Comparison of ENCODE assay signal across 19 mouse cellular contexts in genomic region chr11:6759578-6759977, GRCm38 (mm10).
"Had no signal": no experiment of that assay in that cellular context is flagged by ENCODE, and none has a peak within 500 bp of the region (broad histone marks: within the 10 kb centered on the region; RNA-seq: fewer than 3 reads in every experiment).

No protein-coding gene starts in this region.

- DNase-seq: liver, postnatal 0 days; lung, adult 2 months; lung, postnatal 14 days; lung, postnatal 36 days; right cerebral cortex, postnatal 14 days; thymus, adult 2 months; thymus, postnatal 14 days; thymus, postnatal 36 days had no signal

- H3K9me3 ChIP-seq: liver, embryonic 15.5 days; lung, embryonic 15.5 days; megakaryocyte, embryonic 14.5 days; midbrain, embryonic 13.5 days; midbrain, embryonic 15.5 days; neural tube, embryonic 12.5 days; stomach, embryonic 15.5 days had no signal

- H3K27ac ChIP-seq: liver, embryonic 15.5 days; lung, embryonic 15.5 days; macrophage; midbrain, embryonic 13.5 days; midbrain, embryonic 15.5 days; neural tube, embryonic 12.5 days; stomach, embryonic 15.5 days; stomach, postnatal 0 days had no signal

- H3K4me2 ChIP-seq: liver, embryonic 15.5 days; lung, embryonic 15.5 days; midbrain, embryonic 11.5 days; midbrain, embryonic 13.5 days; midbrain, embryonic 15.5 days; neural tube, embryonic 12.5 days; stomach, embryonic 15.5 days had no signal

- ATAC-seq: liver, postnatal 0 days; lung, postnatal 0 days; midbrain, embryonic 13.5 days; midbrain, embryonic 15.5 days had no signal

- H3K36me3 ChIP-seq: liver, embryonic 15.5 days; lung, embryonic 15.5 days; midbrain, embryonic 13.5 days; midbrain, embryonic 15.5 days; neural tube, embryonic 12.5 days; stomach, embryonic 15.5 days had no signal

- H3K4me3 ChIP-seq: liver, embryonic 15.5 days; lung, embryonic 15.5 days; megakaryocyte, embryonic 14.5 days; midbrain, embryonic 13.5 days; midbrain, embryonic 15.5 days; neural tube, embryonic 12.5 days; stomach, embryonic 15.5 days had no signal

- H3K27me3 ChIP-seq: liver, embryonic 15.5 days; lung, embryonic 15.5 days; megakaryocyte, embryonic 14.5 days; midbrain, embryonic 13.5 days; midbrain, embryonic 15.5 days; neural tube, embryonic 12.5 days; stomach, embryonic 15.5 days had no signal

- H3K9ac ChIP-seq: liver, embryonic 15.5 days; liver, postnatal 0 days; lung, embryonic 15.5 days; midbrain, embryonic 13.5 days; midbrain, embryonic 15.5 days; neural tube, embryonic 12.5 days; stomach, embryonic 15.5 days had no signal

- H3K4me1 ChIP-seq: liver, embryonic 15.5 days; lung, embryonic 15.5 days; megakaryocyte, embryonic 14.5 days; neural tube, embryonic 12.5 days; stomach, embryonic 15.5 days had no signal
